Mouse (Mus musculus) midbrain, postnatal 0 days (tissue): ENCODE data around the gene Cryge. TPM values are rescaled to one million over a fixed set of nuclear protein-coding genes. Genes with fewer than 3 reads are reported as not detected.

ENCODE experiments used
- ATAC-seq: fragments of 200-750 bp; cut with Nextera tagmentation; 2 replicates; pipeline ENCODE4 v1.8.0; 2017; ENCODE audit warnings: moderate number of reproducible peaks, mild to moderate bottlenecking, moderate TSS enrichment, moderate library complexity; ENCODE audit not compliant: low FRiP score
- DNase-seq: peaks from one replicate; pipeline ENCODE4 v3.0.0-alpha.2; 2015; ENCODE audit warnings: low spot score
- H3K27ac ChIP-seq: fragments of 300-500 bp; sonication (generic); 2 replicates; pipeline ENCODE4 v1.5.1; 2014; ENCODE audit warnings: low read depth, mild to moderate bottlenecking, low read length, mixed read lengths
- H3K27me3 ChIP-seq: fragments of 300-500 bp; sonication (generic); 2 replicates; pipeline ENCODE4 v1.6.1; 2014; ENCODE audit warnings: low read length, control low read depth, mixed read lengths; ENCODE audit not compliant: insufficient read depth
- H3K36me3 ChIP-seq: fragments of 300-500 bp; sonication (generic); 2 replicates; pipeline ENCODE4 v1.6.1; 2014; ENCODE audit warnings: low read length, control low read depth, mixed read lengths; ENCODE audit not compliant: insufficient read depth
- H3K4me1 ChIP-seq: fragments of 300-500 bp; sonication (generic); 2 replicates; pipeline ENCODE4 v1.6.1; 2014; ENCODE audit warnings: mild to moderate bottlenecking, control low read depth, antibody characterized with exemption, low read length, mixed read lengths; ENCODE audit not compliant: insufficient read depth
- H3K4me2 ChIP-seq: fragments of 300-500 bp; sonication (generic); 2 replicates; pipeline ENCODE4 v1.6.1; 2014; ENCODE audit warnings: low read depth, mild to moderate bottlenecking, low read length, mixed read lengths; ENCODE audit not compliant: poor library complexity, severe bottlenecking
- H3K4me3 ChIP-seq: fragments of 300-500 bp; sonication (generic); 2 replicates; pipeline ENCODE4 v1.5.1; 2014; ENCODE audit warnings: low read depth, mild to moderate bottlenecking, low read length, moderate library complexity
- H3K9ac ChIP-seq: fragments of 300-500 bp; sonication (generic); replicated peaks from 2 replicates; pipeline ENCODE4 v1.6.1; 2014; ENCODE audit warnings: mild to moderate bottlenecking, low read length, moderate library complexity, mixed read lengths; ENCODE audit not compliant: poor library complexity, severe bottlenecking
- H3K9me3 ChIP-seq: fragments of 300-500 bp; sonication (generic); 2 replicates; pipeline ENCODE4 v1.6.1; 2016; ENCODE audit warnings: low read length, control low read depth
- CTCF ChIP-seq: IDR thresholded peaks from 2 replicates; pipeline ENCODE4 v1.5.1; 2016; ENCODE audit warnings: antibody characterized with exemption, mild to moderate bottlenecking
- WGBS: fragments of 180-500 bp; shearing (Covaris S2); extraction: QIAGEN DNeasy Blood & Tissue Kit; methylation state at CpG from one replicate; pipeline ENCODE4 v1.1.7; 2014; 5-methylcytosine and 5-hydroxymethylcytosine counted together
- polyA plus RNA-seq: library from polyadenylated mRNA; unstranded; fragments of >200 nt; fragmentation: Nextera tagmentation; extraction: Ambion mirVana; gene quantifications from 2 replicates; pipeline ENCODE4 v1.2.1, GENCODE M21; 2015
- total RNA-seq: library from RNA; depleted of rRNA; stranded (reverse); fragments of >200 nt; gene quantifications from 2 replicates; pipeline ENCODE4 v1.2.3, GENCODE M21; 2014

The Cryge gene
- total and polyA plus RNA-seq, 2 experiments from 2014 or later, result not detected

DNA sequence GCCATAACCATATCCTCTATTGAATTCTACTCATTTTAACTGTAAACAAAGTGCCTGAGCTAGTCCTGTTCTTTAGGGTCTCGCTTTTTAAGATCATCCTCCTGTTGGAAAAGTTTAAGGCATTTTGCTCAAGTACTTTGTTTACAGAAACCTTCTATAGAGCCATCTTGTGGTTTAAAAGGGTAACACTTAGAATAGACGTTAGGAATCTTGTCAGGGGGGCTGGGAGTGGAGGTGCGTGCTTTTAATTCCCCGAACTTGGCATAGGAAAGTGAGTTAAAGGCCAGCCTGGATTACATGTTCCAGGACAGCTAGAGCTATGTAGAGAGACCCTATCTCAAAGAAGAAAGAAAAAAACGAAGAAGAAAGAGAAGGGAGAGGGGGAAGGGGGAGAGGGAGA is 24.7 kb upstream of the Cryge start:
- WGBS, result 16% methylated on average over 5 of the region's 5 CpGs
- peak; percentile 22 for DNase-seq

DNA sequence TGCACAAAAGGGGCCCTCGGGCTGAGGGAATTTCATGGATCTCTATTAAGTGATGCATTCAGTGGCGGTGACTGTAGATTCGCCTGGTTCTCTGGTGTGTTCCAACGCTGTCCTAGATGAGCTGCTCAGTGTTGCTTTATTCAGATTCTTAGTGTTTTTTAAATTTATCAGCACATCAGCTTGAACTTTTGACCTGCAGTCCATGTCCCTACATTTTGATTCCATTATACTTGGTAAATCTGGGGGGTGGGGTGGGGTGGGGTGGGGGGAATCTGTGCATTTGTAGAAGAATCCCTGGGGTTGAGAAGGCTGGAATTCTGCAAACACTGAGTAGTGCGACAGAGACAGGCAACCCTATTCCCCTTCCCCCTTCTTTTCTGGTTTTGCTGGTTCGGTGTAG is 22.6 kb upstream of the Cryge start, which contains the start of gene Crygc:
Crygc (minus strand) TSS at position 101 of the 400 bp plus-strand sequence.
- Histone ChIP-seq H3K4me3 (no peak within 1 kb of the TSS), H3K4me2 (no peak within 1 kb of the TSS), H3K27ac (no peak within 1 kb of the TSS), H3K4me1 (no peaks in the 10 kb centered on the region), H3K9ac (no peak within 1 kb of the TSS), H3K9me3 (no peaks in the 10 kb centered on the region), H3K27me3 (no peaks in the 10 kb centered on the region), H3K36me3 (no peaks in the 10 kb centered on the region)
- ATAC-seq, result no peak
- no peak for TF ChIP-seq CTCF
- 60% methylated on average over 6 of the region's 6 CpGs for WGBS
- DNase-seq, result no peak

More for the DNA sequence above, 24.7 kb upstream of the Cryge start:
- TF ChIP-seq CTCF, result peak; percentile 68
- H3K27ac ChIP-seq, result no peak overlapping the region
- H3K36me3 ChIP-seq, result no peaks in the 10 kb centered on the region
- no peaks in the 10 kb centered on the region for H3K27me3 ChIP-seq
- H3K9ac ChIP-seq, result no peak overlapping the region
- H3K9me3 ChIP-seq, result no peaks in the 10 kb centered on the region
- no peaks in the 10 kb centered on the region for H3K4me1 ChIP-seq
- H3K4me2 ChIP-seq, result no peak overlapping the region
- no peak for ATAC-seq
- H3K4me3 ChIP-seq, result no peak overlapping the region

DNA sequence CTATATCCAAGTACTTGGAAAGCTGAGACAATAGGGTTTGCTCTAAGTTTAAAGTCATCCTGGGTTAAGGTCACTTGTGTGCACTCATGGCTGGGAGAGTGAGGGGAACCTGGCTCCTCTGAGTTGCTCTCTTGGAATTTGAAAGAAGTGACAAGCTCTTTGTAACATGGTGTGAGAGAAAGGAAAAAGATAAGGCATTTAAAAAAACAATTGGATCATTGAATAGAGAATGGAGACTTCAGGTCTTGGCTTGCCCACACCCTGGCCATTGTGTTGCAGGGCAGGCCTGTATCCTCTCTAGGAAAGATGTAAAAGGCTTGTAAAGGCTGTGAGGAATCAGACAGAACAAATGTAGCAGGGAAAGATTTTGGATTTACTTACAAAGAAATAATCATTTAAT is 16.9 kb upstream of the Cryge start:
- ATAC-seq (no peak), DNase-seq (no peak)
- Histone ChIP-seq H3K27ac (no peak overlapping the region), H3K9ac (no peak overlapping the region), H3K4me3 (no peak overlapping the region), H3K4me1 (no peaks in the 10 kb centered on the region), H3K9me3 (no peaks in the 10 kb centered on the region), H3K36me3 (no peaks in the 10 kb centered on the region), H3K27me3 (no peaks in the 10 kb centered on the region), H3K4me2 (no peak overlapping the region)
- no peak for TF ChIP-seq CTCF

DNA sequence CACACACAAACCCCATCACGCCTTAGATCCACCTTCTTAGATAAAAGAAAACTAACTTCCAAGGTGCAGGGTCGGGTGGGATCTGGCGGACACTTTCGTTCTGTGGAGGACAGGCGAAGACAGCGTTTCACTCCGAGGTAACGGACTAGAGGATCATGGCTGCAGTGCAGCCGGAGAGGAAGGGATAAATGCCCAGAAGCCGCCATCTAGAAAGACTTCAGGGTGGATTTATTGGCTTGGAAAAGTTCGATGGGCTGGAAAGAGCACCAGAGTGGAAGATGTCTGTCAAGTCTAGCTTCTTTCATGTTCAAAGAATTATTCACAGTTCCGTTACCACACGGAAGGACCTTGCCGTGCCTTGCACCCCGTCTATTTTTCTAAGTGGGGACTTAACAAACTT is 13.3 kb upstream of the Cryge start:
- Histone ChIP-seq H3K4me1 (no peaks in the 10 kb centered on the region), H3K4me2 (no peak overlapping the region), H3K4me3 (no peak overlapping the region), H3K9ac (no peak overlapping the region), H3K27ac (no peak overlapping the region), H3K36me3 (no peaks in the 10 kb centered on the region), H3K9me3 (no peaks in the 10 kb centered on the region), H3K27me3 (no peaks in the 10 kb centered on the region)
- 78% methylated on average over 15 of the region's 15 CpGs for WGBS
- no peak for TF ChIP-seq CTCF
- DNase-seq, result no peak
- no peak for ATAC-seq

DNA sequence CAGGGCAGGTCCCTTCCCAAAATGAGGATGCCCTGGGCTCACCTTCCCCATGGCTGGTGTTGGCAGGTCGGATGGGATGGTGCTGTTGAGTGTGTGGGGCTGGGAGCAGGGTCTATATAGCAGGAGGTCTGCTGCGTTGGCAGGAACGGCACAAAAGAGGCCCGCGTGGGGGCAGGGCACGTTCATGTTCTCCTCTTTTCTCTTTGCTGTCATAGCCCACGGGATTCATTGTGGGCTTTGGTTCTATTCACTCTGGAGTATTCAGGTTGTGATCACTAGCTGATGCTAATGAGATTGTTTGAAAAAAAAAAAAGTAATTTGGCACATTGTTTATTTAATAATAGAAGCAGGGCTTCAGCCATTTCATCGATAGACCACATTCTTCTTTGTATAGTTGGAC is 12.4 kb upstream of the Cryge start, which contains the start of gene Crygd:
Crygd (minus strand) TSS at position 101 of the 400 bp plus-strand sequence.
- TF ChIP-seq CTCF, result no peak
- Histone ChIP-seq H3K4me1 (no peaks in the 10 kb centered on the region), H3K9me3 (no peaks in the 10 kb centered on the region), H3K27me3 (no peaks in the 10 kb centered on the region), H3K4me3 (no peak within 1 kb of the TSS), H3K27ac (no peak within 1 kb of the TSS), H3K4me2 (no peak within 1 kb of the TSS), H3K9ac (no peak within 1 kb of the TSS), H3K36me3 (no peaks in the 10 kb centered on the region)
- DNase-seq (no peak), ATAC-seq (no peak)
- WGBS, result 72% methylated on average over 8 of the region's 8 CpGs

DNA sequence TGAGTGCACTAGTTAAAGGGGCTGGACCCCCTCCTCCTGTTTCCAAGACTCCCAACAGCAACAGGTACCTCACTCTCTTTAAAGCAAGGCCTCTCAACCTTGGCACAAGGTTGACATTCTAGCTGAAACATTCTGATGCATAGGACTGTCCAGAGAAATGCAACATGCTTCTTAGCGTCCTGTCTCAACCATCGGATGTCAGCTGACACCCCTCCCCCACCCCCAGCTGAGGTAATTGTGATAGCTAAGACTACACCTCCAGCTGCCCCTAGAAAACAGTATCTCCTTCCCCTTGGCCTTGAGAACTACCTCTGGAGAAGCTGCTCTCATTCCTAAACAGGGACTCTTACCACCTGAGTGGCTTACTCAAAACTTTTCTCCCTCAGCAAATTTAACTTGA is 1.2 kb upstream of the Cryge start:
- WGBS, result 48% methylated on average over 2 of the region's 2 CpGs
- no peaks in the 10 kb centered on the region for H3K9me3 ChIP-seq
- no peak overlapping the region for H3K27ac ChIP-seq
- DNase-seq, result no peak
- H3K4me1 ChIP-seq, result no peaks in the 10 kb centered on the region
- H3K9ac ChIP-seq, result no peak overlapping the region
- no peak for TF ChIP-seq CTCF
- H3K4me2 ChIP-seq, result no peak overlapping the region
- H3K4me3 ChIP-seq, result no peak overlapping the region
- no peaks in the 10 kb centered on the region for H3K27me3 ChIP-seq
- no peak for ATAC-seq
- no peaks in the 10 kb centered on the region for H3K36me3 ChIP-seq
